Mouse (Mus musculus): ENCODE measurements around the gene Tctn1.

DNA sequence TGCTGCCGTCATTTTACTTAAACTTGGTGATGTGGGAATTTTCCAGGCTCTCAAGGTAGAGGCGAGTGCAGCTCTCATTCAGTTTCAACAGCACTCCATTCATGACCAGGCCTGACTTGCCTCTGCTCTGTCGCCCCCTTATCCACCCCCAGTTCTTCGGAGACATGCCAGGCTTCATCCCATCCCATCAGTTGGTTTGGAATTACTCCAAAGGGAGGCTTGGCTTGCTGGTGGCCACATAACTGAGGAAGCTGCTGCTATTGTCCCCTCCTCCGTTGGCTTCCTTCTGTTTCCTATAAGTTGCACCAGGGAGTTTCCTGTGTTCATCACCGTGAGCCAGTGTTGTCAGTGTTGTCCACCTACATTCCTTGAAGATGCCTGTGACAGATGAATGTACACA, 40.3 kb upstream of the Tctn1 start:
- TF ChIP-seq CTCF (IDR thresholded peaks at IDR 0.05; ENCODE audit: extremely low read depth, insufficient read depth, insufficient read length, insufficient replicate concordance), result no peak
- TF ChIP-seq POLR2A (IDR thresholded peaks at IDR 0.05; ENCODE audit: low read depth, low read length), result no peak
